Mouse (Mus musculus): Measurements from ENCODE around the gene Tigd4. TPM values are rescaled to one million over a fixed set of nuclear protein-coding genes. Genes with fewer than 3 reads are reported as not detected.

Gene Tigd4
- not detected for polyA plus RNA-seq (2017; shearing (Covaris generic))

GRCm38 (mm10) chr3:84593274-84593673, at the start of gene Tigd4:
TSS of gene Tigd4 (plus strand) at chr3:84593574.

DNA sequence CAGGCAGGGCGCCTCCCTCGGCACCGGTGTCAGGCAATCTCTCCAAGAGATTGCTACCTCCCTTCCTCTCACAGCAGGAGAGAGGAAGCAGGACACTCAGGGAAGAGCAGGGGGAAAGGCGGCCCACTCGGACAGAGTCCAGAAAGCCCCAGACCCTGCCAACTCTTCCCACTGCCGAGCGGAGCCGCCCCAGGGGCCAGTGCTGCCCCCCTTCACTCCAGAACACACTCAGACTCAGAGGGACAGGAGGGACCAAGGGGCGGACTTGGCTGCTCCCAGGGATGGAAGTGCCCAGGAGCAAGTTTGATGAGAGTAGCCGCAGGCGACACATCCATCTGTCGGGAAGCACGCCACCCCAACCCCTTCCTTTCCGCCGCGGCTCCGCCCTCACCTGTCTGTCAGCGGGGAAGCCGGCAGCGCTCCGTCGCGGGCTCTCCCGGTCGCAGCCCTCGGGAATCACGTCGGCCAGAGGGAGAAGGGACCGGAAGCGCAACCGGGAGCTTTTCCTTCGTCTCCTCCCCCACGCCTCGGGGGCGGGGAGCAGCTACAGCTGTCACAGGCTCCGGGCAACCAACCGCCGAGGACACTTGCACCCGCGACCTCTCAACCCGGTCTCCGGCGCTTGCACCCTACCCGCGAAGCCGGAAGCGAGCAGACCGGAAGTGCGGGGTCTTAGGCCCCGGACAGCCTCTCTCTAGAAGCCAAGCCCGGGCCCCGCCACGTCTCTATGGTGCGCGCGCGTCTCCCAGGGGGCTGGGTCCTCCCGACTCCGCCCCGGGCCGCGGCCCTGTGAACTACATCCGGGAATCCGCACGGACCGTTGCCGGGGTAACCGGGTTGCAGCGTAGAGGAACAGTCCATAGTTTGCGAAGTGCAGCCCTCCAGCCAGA, 11.1 kb upstream of the Tigd4 start, which contains the start of gene Arfip1:
Arfip1 (minus strand) TSS at position 603 of the 890 bp plus-strand sequence.

Other genes starting within 250 kb of the Tigd4 start
- gene Fhdc1, start 113.1 kb upstream of the Tigd4 start, polyA plus RNA-seq (2017; shearing (Covaris generic)), result under 1 TPM; 0.47 to 0.96 TPM
- gene Arfip1, start 10.9 kb upstream of the Tigd4 start, polyA plus RNA-seq (2017; shearing (Covaris generic)), result 10 to 100 TPM; 41.9 to 49.0 TPM
- 100 to 1,000 TPM in 1 of 2 experiments, 10 to 100 TPM in 1; 67.6 to 140 TPM for gene Tmem154, start 72.6 kb downstream of the Tigd4 start, polyA plus RNA-seq (2017; shearing (Covaris generic))
- 10 to 100 TPM; 13.5 to 21.7 TPM for gene Fbxw7, start 221.7 kb downstream of the Tigd4 start, polyA plus RNA-seq (2017; shearing (Covaris generic))

Data from activated CD4-positive, CD25-positive, alpha-beta regulatory T cell (primary cell).